In genomic region chr9:63315231-63315630, GRCm38 (mm10) we compare ENCODE assay signal across 22 mouse cellular contexts.
DNase-seq lines count a peak whose midpoint lies in the region; ATAC-seq and TF ChIP-seq lines count a peak whose summit lies in the region.
"Had no signal": no experiment of that assay in that cellular context is flagged by ENCODE, and none has a peak within 500 bp of the region (broad histone marks: within the 10 kb centered on the region; RNA-seq: fewer than 3 reads in every experiment).

No protein-coding gene starts in this region.

- no peak for TF ChIP-seq POLR2A in liver, adult 2 months (IDR thresholded peaks at IDR 0.05; ENCODE audit: extremely low read depth, insufficient read depth, low read length)

- H3K27me3 ChIP-seq in kidney, embryonic 15.5 days = no peaks in the 10 kb centered on the region
- H3K27me3 ChIP-seq in liver, adult 2 months (ENCODE audit: control insufficient read depth, insufficient read depth, low read length) = no peaks in the 10 kb centered on the region
- no peaks in the 10 kb centered on the region for H3K27me3 ChIP-seq in liver, embryonic 12.5 days (replicated peaks)
- H3K27me3 ChIP-seq: embryonic facial prominence, embryonic 13.5 days; embryonic facial prominence, embryonic 15.5 days; forebrain, embryonic 12.5 days had no signal

- no peak for ATAC-seq in kidney, embryonic 15.5 days (replicated peaks; ENCODE audit: low FRiP score)
- ATAC-seq in liver, embryonic 12.5 days = no peak
- ATAC-seq: forebrain, embryonic 14.5 days had no signal

- DNase-seq in kidney, adult 11 months = peak; percentile 18
- DNase-seq in kidney, postnatal 4 days = no peak
- DNase-seq in kidney, adult 9 months = peak; percentile 35
- peak; percentile 84 for DNase-seq in liver, adult 2 months (ENCODE audit: extremely low read depth, low read depth, low spot score)
- DNase-seq: adrenal gland, adult 2 months; adrenal gland, postnatal 10 days; adrenal gland, postnatal 25 days; cerebellum, adult 11 months; cerebellum, adult 18-20 months; cerebellum, adult 8-10 months; cerebellum, adult 9-11 months; cerebellum, postnatal 14 days; cerebellum, postnatal 36 days; embryo, embryonic 11 days had no signal

- H3K27ac ChIP-seq in kidney, embryonic 15.5 days = no peak overlapping the region
- H3K27ac ChIP-seq in liver, adult 2 months (replicated peaks; ENCODE audit: insufficient read depth, low read depth, low read length) = no peak overlapping the region
- H3K27ac ChIP-seq in liver, embryonic 12.5 days = no peak overlapping the region
- H3K27ac ChIP-seq: embryonic facial prominence, embryonic 13.5 days; embryonic facial prominence, embryonic 15.5 days; forebrain, embryonic 10.5 days; forebrain, embryonic 12.5 days had no signal

- H3K36me3 ChIP-seq in kidney, embryonic 15.5 days = peaks cover 9% of the 10 kb centered on the region
- H3K36me3 ChIP-seq in liver, adult 2 months (ENCODE audit: control insufficient read depth, insufficient read depth, low read length) = peaks cover 8% of the 10 kb centered on the region; the same call in 1 of the 2 replicates
- H3K36me3 ChIP-seq in liver, embryonic 12.5 days = peaks cover 12% of the 10 kb centered on the region; the same call in 1 of the 2 replicates

- H3K9ac ChIP-seq in kidney, embryonic 15.5 days = no peak overlapping the region
- H3K9ac ChIP-seq in liver, adult 2 months (ENCODE audit: low read depth, low read length) = no peak overlapping the region
- H3K9ac ChIP-seq in liver, embryonic 12.5 days = no peak overlapping the region
- H3K9ac ChIP-seq: embryonic facial prominence, embryonic 13.5 days; embryonic facial prominence, embryonic 15.5 days; forebrain, embryonic 12.5 days had no signal

- no peaks in the 10 kb centered on the region for H3K79me2 ChIP-seq in liver, adult 2 months (ENCODE audit: control insufficient read depth, insufficient read depth, low read length)

- H3K9me3 ChIP-seq in kidney, embryonic 15.5 days (replicated peaks) = no peaks in the 10 kb centered on the region
- no peaks in the 10 kb centered on the region for H3K9me3 ChIP-seq in liver, embryonic 12.5 days (replicated peaks)
- H3K9me3 ChIP-seq: embryonic facial prominence, embryonic 13.5 days; embryonic facial prominence, embryonic 15.5 days; forebrain, embryonic 10.5 days; forebrain, embryonic 12.5 days had no signal

- no peak overlapping the region for H3K4me3 ChIP-seq in kidney, embryonic 15.5 days (replicated peaks)
- H3K4me3 ChIP-seq in liver, adult 2 months (ENCODE audit: insufficient read depth, low read depth, low read length) = no peak overlapping the region
- H3K4me3 ChIP-seq in liver, embryonic 12.5 days = no peak overlapping the region
- H3K4me3 ChIP-seq: embryonic facial prominence, embryonic 13.5 days; embryonic facial prominence, embryonic 15.5 days; erythroblast, embryonic 14.5 days; forebrain, embryonic 10.5 days; forebrain, embryonic 12.5 days had no signal

- no peak for TF ChIP-seq CTCF in liver, adult 2 months (IDR thresholded peaks at IDR 0.05; ENCODE audit: low read depth, low read length)

- 0 out of 2 replicates have a peak, but pooled peaks cover 3% of the 10 kb centered on the region for H3K4me1 ChIP-seq in kidney, embryonic 15.5 days
- peaks cover 11% of the 10 kb centered on the region for H3K4me1 ChIP-seq in liver, adult 2 months (ENCODE audit: control insufficient read depth, insufficient read depth, low read length)
- H3K4me1 ChIP-seq in liver, embryonic 12.5 days = no peaks in the 10 kb centered on the region
- H3K4me1 ChIP-seq: forebrain, embryonic 12.5 days had no signal

- no peak overlapping the region for H3K4me2 ChIP-seq in kidney, embryonic 15.5 days
- no peak overlapping the region for H3K4me2 ChIP-seq in liver, embryonic 12.5 days
- H3K4me2 ChIP-seq: embryonic facial prominence, embryonic 13.5 days; embryonic facial prominence, embryonic 15.5 days; forebrain, embryonic 12.5 days had no signal

Comparison
In these comparisons a context has a peak if more than half of its experiments do, and no peak if none do; other contexts are left out.
1. DNase-seq: peak in kidney, adult 11 months (single experiment), kidney, adult 9 months (single experiment) and liver, adult 2 months (single experiment); none in kidney, postnatal 4 days (0 of 2).